Mouse (Mus musculus) E14TG2a.4 (cell line): ENCODE results near the gene Tbx4.

ENCODE experiments used
- CTCF ChIP-seq: conservative IDR thresholded peaks from 2 replicates; pipeline ENCODE4 v1.5.1; 2014; ENCODE audit warnings: low read length
- NANOG ChIP-seq: IDR thresholded peaks from 2 replicates; pipeline ENCODE4 v1.6.1; 2014; ENCODE audit warnings: borderline replicate concordance, low read length, mixed read lengths
- POU5F1 ChIP-seq: IDR thresholded peaks from 2 replicates; pipeline ENCODE4 v1.6.1; 2014; ENCODE audit warnings: low read length, borderline replicate concordance

GRCm38 (mm10) chr11:85836523-85837290, 49.5 kb upstream of the Tbx4 start:
- no peak for TF ChIP-seq CTCF
- no peak for TF ChIP-seq NANOG
- TF ChIP-seq POU5F1, result no peak
